Mouse (Mus musculus) myocyte (in vitro differentiated cells): ENCODE results near the gene Ank3.

Experiments
- CEBPB ChIP-seq: IDR thresholded peaks from 2 replicates; pipeline ENCODE4 v1.6.1; 2011; ENCODE audit warnings: mild to moderate bottlenecking, moderate library complexity; ENCODE audit not compliant: poor library complexity, insufficient read depth, severe bottlenecking
- MAX ChIP-seq: IDR thresholded peaks from one replicate; pipeline ENCODE4 v1.6.1; 2011; ENCODE audit warnings: low read depth, mild to moderate bottlenecking, control low read depth
- MYOD1 ChIP-seq, 3 experiments: IDR thresholded peaks; one replicate each; pipeline ENCODE4 v1.6.1; 2011; ENCODE audit warnings: control low read depth in 2 of 3, low read depth in 2 of 3, mild to moderate bottlenecking in 2 of 3, moderate library complexity in 1 of 3; ENCODE audit not compliant: insufficient read length in 2 of 3, control insufficient read depth in 1 of 3
- MYOG ChIP-seq, 3 experiments: IDR thresholded peaks; one replicate each; pipeline ENCODE4 v1.6.1; 2011; ENCODE audit warnings: control low read depth in 2 of 3, low read depth in 2 of 3, mild to moderate bottlenecking in 2 of 3; ENCODE audit not compliant: insufficient read length in 2 of 3, control insufficient read depth in 1 of 3, insufficient read depth in 1 of 3
- POLR2A ChIP-seq: IDR thresholded peaks from one replicate; pipeline ENCODE4 v1.6.1; 2011; ENCODE audit warnings: low read depth, mild to moderate bottlenecking, control low read depth, moderate library complexity; ENCODE audit not compliant: insufficient read length
- POLR2AphosphoS2 ChIP-seq: IDR thresholded peaks from one replicate; pipeline ENCODE4 v1.6.1; 2011; ENCODE audit warnings: low read depth, control low read depth; ENCODE audit not compliant: insufficient read length
- SRF ChIP-seq: IDR thresholded peaks from one replicate; pipeline ENCODE4 v1.6.1; 2011; ENCODE audit warnings: low read depth; ENCODE audit not compliant: control insufficient read depth, insufficient read length
- TCF12 ChIP-seq: IDR thresholded peaks from one replicate; pipeline ENCODE4 v1.6.1; 2011; ENCODE audit warnings: mild to moderate bottlenecking, control low read depth; ENCODE audit not compliant: poor library complexity, insufficient read depth, severe bottlenecking
- USF1 ChIP-seq: IDR thresholded peaks from one replicate; pipeline ENCODE4 v1.6.1; 2011; ENCODE audit warnings: low read depth, mild to moderate bottlenecking, control low read depth, moderate library complexity

GRCm38 (mm10) chr10:69951426-69951825 is 552.9 kb downstream of the Ank3 start:
- TF ChIP-seq POLR2AphosphoS2: no peak
- no peak for TF ChIP-seq POLR2A
- TF ChIP-seq USF1: no peak
- TF ChIP-seq SRF: no peak
- no peak for TF ChIP-seq MAX
- no peak for TF ChIP-seq MYOG (IDR thresholded peaks at IDR 0.05; ENCODE audit: control insufficient read depth in 1 of 3, insufficient read depth in 1 of 3, insufficient read length in 2 of 3, low read depth in 2 of 3)
- no peak for TF ChIP-seq MYOD1 (IDR thresholded peaks at IDR 0.05; ENCODE audit: control insufficient read depth in 1 of 3, insufficient read length in 2 of 3, low read depth in 2 of 3)
- no peak for TF ChIP-seq TCF12
- no peak for TF ChIP-seq CEBPB
